Mouse (Mus musculus): ENCODE data around the gene Gpc1.

GRCm38 (mm10) chr1:92875360-92876111 lies 44.1 kb downstream of the Gpc1 start:
- TF ChIP-seq TAL1 (IDR thresholded peaks at IDR 0.05; ENCODE audit: low read length) (no peak), GATA1 (IDR thresholded peaks at IDR 0.05; ENCODE audit: low read length) (no peak)
